Mouse (Mus musculus): ENCODE data around the gene Cstf2t.

Cstf2t gene

GRCm38 (mm10) chr19:31082662-31083429, at the start of gene Cstf2t:
TSS of gene Cstf2t (plus strand) at chr19:31082837.
- WGBS, result 2% methylated on average over 56 of the region's 56 CpGs

DNA sequence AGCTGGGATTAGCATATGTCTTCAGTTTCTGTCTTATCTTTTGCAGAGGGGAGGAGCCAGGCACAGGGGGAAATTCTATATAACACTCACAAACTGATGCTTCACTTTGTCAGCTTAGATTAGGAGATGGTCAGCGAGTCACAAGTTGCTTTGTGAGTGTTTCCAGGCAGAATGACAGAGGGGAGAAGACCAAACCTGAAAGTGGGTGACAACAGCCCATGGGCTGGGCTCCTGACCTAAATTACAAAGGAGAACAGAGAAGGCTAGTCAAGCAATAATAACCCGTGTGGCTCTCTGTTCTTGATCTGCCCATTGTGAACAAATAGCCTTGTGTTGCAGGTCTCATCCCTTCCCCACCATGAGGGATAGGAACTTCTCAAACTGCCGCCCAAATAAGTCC, 43.7 kb upstream of the Cstf2t start:
- WGBS, result 90% methylated on average over 3 of the region's 3 CpGs

GRCm38 (mm10) chr19:31040948-31041847, 41.4 kb upstream of the Cstf2t start:
- 91% methylated on average over 2 of the region's 2 CpGs for WGBS

DNA sequence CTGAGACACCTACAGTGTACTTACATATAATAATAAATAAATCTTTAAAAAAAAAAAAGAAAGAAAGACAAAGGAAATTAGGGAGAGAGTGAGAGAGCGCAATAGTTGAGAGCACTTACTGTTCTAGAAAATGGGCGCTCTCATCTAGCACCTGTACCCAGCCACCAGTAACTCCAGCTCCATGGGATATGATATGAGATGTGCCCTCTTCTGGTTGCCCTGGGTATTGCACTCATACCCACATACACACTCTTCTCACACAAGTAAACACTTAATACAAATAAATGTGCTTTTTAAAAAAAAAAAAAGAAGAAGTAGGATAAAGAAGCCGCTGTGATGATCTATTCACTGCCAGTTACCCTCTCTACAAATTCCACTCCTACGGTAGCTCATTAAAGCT, 36.0 kb upstream of the Cstf2t start:
- WGBS, result 98% methylated on average over 4 of the region's 4 CpGs

DNA sequence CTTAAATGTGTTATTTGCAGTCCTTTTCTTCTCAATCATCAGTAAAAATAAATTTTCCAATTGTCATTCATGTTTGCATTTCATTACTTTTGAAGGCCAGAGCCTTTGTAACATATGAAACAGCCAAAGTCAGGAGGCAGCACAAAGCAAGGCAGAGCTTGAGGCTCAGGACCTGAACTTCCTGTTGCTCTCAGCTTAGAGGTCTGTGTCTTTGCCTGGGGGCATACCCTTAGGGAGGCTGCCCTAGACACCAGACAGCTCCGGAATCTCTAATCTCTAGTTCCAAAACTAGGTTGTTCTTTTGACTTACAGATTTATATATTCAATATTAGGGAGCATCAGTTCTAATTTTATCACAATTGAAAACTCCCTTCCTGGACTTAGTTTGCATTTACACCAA, 17.9 kb upstream of the Cstf2t start:
- 81% methylated on average over 1 of the region's 1 CpGs for WGBS

GRCm38 (mm10) chr19:31065206-31065781, 17.3 kb upstream of the Cstf2t start:
- WGBS, result 84% methylated on average over 11 of the region's 11 CpGs

DNA sequence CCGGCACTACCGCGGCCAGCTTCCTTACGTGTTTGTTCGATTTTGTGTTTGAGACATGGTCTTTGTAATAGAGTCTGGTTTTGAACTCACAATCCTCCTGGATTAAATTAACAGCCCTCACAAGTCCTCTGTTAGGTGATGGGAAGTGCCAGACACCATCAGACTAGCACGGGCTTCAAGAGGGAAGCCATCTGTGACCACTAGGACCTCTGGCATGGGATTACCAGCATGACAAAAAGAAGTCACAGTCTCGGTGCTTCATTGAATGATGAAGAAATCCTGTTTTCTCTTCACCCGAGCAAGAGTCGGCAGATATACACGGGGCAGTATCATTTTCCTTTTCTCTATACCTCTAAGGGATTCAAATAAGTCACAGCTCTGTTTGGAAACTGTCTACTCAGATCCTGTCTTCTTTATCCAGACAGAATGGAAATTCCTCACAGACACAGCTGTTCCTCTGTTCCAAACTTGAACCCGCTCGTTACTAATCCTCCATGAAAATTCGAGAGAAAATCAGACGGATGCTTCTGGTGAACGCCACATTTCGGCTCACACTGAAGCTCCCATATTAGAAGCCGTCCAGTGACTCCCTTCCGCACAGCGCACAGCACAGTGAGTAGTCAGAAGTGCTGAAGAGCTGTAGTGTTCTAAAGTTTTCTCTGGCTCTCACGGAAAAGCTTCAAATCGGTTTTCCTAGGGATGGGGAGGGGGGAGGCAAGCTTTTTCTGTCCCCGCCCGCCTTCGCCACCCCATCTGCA, 8.5 kb upstream of the Cstf2t start:
- 31% methylated on average over 24 of the region's 24 CpGs for WGBS

GRCm38 (mm10) chr19:31074717-31075063, 7.9 kb upstream of the Cstf2t start:
- WGBS, result 14% methylated on average over 3 of the region's 3 CpGs

GRCm38 (mm10) chr19:31076106-31076505, 6.5 kb upstream of the Cstf2t start:
- 98% methylated on average over 4 of the region's 4 CpGs for WGBS

DNA sequence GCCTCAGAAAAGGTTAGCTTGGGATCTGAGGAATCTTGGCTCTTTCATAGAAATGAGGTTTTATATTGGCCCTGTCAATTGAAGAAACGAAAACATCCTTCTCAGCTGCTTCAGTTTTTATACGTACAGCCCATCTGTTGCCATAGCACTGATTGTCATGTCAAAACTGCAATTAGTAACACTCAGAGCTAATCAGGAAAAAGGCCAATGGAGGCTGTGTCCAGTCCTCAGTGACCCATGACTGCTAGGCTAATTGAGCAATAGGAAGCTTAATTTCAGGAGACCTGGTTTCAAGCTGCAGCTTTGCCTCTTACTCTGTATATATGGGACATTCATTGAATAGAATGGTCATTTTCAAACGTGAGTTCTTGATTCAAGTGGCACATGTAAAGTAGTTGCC, 4.4 kb upstream of the Cstf2t start:
- WGBS, result 36% methylated on average over 3 of the region's 3 CpGs

- 16% methylated on average over 7 of the region's 7 CpGs for WGBS
Observed at GRCm38 (mm10) chr19:31082226-31082625, 411 bp upstream of the Cstf2t start.

DNA sequence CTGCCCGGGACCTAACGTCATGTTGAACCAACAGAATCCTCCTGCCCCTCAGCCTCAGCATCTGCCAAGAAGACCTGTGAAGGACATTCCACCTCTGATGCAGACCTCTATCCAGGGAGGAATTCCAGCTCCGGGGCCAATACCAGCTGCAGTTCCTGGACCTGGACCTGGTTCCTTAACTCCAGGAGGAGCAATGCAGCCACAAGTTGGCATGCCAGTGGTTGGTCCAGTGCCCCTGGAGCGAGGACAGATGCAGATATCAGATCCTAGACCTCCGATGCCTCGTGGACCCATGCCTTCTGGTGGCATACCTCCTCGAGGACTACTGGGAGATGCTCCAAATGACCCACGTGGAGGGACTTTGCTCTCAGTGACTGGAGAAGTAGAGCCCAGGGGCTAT, 1.1 kb downstream of the Cstf2t start:
- WGBS, result 97% methylated on average over 8 of the region's 8 CpGs

DNA sequence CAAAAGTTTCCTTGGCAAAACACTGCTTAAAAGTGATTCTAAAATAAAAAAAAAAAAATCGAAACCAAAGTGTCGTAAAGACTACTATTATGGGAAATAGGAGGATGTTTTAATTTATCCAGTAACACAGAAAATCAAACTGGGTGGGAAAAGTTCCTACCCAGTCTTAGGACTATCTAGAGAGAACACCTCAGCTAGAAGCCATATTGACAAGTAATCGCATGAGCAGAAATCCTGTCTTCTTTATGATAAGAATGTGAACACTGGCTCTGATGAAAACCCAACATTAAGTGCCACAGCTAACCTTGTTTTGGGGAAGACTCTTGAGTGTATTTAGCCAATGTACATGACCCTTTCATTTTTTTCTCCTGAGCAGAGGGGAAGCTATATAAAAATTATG, 15.2 kb downstream of the Cstf2t start:
- 55% methylated on average over 3 of the region's 3 CpGs for WGBS

DNA sequence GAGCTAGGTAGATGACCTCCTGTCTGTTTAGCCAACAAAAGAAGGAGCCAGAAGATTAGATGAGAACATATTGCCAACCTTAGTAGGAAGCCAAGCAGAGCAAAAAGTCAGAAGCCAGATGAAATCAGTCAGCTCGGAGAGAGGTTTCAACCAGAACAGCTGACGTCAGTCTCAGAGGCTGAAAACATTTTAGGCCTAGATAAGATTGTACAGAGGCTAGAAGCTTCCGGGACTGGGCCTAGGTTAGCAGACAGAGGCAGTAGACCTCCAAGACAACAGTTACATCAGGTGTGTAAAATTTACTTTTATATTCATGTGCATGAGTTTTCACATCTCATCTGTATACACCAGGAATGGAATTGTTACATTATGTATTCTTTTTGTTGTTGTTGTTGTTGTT, 16.7 kb downstream of the Cstf2t start:
- 95% methylated on average over 3 of the region's 3 CpGs for WGBS

DNA sequence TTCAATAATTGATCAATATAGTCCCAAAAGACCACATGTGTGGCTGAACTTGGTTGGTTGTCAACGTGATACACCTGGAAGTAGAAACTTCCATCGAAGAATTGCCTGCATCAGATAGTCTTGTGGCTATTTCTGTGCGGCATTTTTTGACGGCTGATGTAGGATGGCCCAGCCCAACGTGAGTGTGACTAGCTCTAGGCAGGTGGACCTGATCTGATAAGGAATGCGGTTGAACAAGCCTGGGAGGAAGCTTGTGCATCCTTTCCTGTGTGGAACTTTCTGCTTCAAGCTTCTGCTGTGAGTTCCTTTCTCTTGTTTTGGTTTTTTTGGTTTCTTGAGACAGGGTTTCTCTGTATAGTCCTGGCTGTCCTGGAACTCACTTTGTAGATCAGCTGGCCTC, 22.1 kb downstream of the Cstf2t start:
- WGBS, result 86% methylated on average over 6 of the region's 6 CpGs

DNA sequence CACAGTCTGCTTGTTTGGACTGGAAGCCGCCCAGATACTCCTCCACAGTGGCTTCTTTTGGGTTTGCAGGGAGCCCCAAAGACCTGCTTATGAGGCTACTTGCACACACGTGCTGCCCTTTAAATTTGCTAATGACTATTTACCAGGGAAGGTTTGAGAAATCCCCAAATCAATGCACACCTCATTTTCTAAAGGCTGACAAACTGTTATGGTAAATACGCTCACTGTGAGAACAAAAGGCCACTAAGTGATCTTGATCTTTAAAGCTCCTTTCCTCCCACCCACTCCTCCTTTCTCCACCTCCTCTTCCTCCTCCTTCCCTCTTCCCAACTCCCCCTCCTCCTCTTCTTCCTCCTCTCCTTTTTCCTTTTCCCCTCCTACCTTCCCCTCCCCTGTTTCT, 23.4 kb downstream of the Cstf2t start:
- WGBS, result 66% methylated on average over 3 of the region's 3 CpGs

DNA sequence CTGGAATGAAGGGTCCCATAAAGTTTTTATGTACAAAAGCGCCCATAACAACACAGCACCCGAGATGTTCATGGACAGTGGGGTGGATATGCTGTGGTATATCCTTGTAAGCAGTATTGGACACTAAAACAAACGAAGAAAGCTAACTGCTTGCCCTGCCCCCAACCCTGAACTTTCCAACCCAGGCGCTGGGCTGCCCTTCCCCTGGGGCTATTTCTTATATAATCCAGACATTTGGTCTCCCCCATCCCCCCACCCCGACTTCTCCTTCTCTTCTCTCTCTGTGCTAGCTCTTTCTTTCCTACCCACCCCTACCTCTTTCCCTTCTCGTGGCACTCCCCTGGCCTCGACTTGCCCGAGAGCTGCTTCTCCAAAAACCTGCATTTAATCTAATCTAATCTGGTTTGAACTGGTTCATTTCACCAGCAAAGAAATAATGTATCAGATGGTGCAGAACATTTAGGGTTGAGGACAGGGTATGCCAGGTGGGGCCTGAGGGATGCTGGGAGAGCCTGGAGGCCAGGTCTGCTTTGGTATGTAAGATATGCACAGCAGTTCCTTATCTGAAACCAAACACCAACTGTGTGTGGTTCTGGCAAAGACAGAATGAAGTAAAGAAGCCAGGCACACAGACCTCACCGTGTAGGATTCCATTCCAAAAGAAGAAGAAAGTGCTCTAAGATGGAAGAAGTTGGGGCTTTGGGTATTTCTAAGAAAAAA, 24.4 kb downstream of the Cstf2t start:
- WGBS, result 70% methylated on average over 9 of the region's 9 CpGs

- 17% methylated on average over 4 of the region's 4 CpGs for WGBS
Observed at GRCm38 (mm10) chr19:31114690-31115089, 32.1 kb downstream of the Cstf2t start.

DNA sequence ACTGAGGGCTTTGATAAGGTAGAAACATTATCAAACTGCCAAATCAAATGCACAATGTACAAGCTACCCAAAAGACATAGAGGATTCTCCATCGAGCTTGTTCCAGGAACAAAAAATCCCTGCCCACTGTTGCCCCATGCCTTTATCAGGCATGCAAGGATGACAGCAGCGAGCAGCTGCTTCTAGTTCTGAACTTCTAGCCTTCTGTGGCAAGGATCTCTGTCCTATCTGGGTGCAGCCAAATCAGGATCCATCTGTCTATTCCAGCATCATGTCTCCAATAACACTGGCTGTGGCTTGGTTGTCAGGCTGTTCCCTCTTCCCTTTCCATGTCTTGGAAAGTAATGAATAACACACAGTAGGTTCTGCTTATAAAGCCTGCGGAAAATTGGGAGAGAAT, 42.0 kb downstream of the Cstf2t start:
- 83% methylated on average over 3 of the region's 3 CpGs for WGBS

GRCm38 (mm10) chr19:31132614-31133013, 50.0 kb downstream of the Cstf2t start:
- WGBS, result 84% methylated on average over 8 of the region's 8 CpGs

DNA sequence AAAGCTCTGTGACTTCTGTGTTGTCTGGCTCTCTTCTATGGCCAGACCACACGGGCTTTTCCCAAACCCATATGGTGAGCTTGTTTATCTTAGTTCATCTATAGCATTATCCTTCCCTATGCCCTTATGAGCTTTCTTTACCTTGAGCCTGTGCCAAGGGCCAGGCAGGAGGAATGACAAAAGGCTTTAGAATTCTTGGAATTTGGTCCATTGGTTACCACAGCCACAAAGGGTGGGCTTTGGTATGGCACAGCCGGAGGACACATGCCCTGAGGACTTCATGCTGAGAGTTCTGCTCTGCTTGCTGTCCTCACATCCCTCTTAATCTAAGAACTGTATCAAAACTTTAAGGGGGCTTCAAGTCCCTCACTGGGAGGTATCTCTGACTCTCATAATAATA, 53.7 kb downstream of the Cstf2t start:
- 41% methylated on average over 2 of the region's 2 CpGs for WGBS

Measured in cerebral cortex, adult 2 months (tissue).